Mouse (Mus musculus): ENCODE data around the gene Spock2. TPM values are rescaled to one million over a fixed set of nuclear protein-coding genes. Genes with fewer than 3 reads are reported as not detected.

The Spock2 gene
- polyA plus RNA-seq, 1 experiment = 11.0 TPM

DNA sequence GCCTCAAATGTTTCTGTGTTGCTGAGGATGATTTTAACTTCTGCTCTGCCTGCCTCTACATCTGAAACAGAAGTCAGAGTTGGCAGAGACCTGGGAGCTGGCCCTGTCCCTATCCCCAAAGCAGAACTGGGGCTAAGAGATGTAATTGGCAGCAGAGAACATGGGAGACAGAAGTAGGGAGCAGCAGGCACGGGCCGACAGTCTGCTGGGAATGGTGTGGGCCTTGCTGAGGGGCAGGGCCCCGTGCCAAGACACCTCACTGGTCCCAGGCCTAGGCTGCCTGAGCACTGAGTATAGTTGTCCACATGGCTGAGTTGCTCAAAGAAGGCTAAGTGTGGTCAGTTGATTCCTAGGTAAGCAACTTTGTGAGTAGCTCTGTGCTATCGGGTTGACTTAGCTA is 22.0 kb upstream of the Spock2 start:
- Histone ChIP-seq H3K27ac (ENCODE audit: insufficient read depth, low read length) (no peak overlapping the region), H3K36me3 (ENCODE audit: control insufficient read depth, insufficient read depth, low read length, poor library complexity, severe bottlenecking) (no peaks in the 10 kb centered on the region), H3K27me3 (ENCODE audit: control insufficient read depth, insufficient read depth, low read length, poor library complexity, severe bottlenecking) (no peaks in the 10 kb centered on the region), H3K9ac (ENCODE audit: low read depth, poor library complexity, severe bottlenecking) (no peak overlapping the region), H3K4me3 (ENCODE audit: low read depth, low read length) (no peak overlapping the region), H3K4me1 (ENCODE audit: control insufficient read depth, insufficient read depth, low read length) (peaks cover 5% of the 10 kb centered on the region), H3K9me3 (replicated peaks; ENCODE audit: control insufficient read depth, insufficient read depth, low read length, poor library complexity, severe bottlenecking) (no peaks in the 10 kb centered on the region)
- TF ChIP-seq CTCF (IDR thresholded peaks at IDR 0.05; ENCODE audit: low read depth, low read length) (no peak), POLR2A (IDR thresholded peaks at IDR 0.05; ENCODE audit: insufficient read depth, low read length) (no peak), EP300 (IDR thresholded peaks at IDR 0.05; ENCODE audit: insufficient read depth, low read depth, low read length) (no peak)

DNA sequence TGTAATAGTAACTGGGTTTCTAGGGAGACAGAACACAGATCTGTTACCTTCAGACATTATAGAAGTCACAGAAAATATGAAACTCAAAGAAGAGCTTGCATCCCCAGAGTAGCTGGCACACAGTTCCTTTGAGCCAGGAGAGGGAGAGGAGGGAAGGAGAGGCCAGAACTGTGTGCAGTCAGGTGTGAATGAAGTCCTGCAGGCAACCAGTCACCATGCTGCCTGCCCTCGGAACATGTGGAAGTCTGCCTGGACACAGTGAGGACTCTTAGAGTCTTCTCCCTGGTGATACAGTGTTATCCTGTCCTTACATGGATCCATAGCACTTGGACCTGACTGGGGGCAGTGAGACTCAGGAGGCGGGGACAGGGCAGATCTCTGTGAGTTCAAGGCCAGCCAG is 13.7 kb upstream of the Spock2 start:
- Histone ChIP-seq H3K36me3 (ENCODE audit: control insufficient read depth, insufficient read depth, low read length, poor library complexity, severe bottlenecking) (no peaks in the 10 kb centered on the region), H3K4me1 (ENCODE audit: control insufficient read depth, insufficient read depth, low read length) (no peaks in the 10 kb centered on the region), H3K4me3 (ENCODE audit: low read depth, low read length) (no peak overlapping the region), H3K9me3 (replicated peaks; ENCODE audit: control insufficient read depth, insufficient read depth, low read length, poor library complexity, severe bottlenecking) (no peaks in the 10 kb centered on the region), H3K9ac (ENCODE audit: low read depth, poor library complexity, severe bottlenecking) (no peak overlapping the region), H3K27ac (ENCODE audit: insufficient read depth, low read length) (no peak overlapping the region), H3K27me3 (ENCODE audit: control insufficient read depth, insufficient read depth, low read length, poor library complexity, severe bottlenecking) (no peaks in the 10 kb centered on the region)
- TF ChIP-seq EP300 (IDR thresholded peaks at IDR 0.05; ENCODE audit: insufficient read depth, low read depth, low read length) (no peak), POLR2A (IDR thresholded peaks at IDR 0.05; ENCODE audit: insufficient read depth, low read length) (no peak), CTCF (IDR thresholded peaks at IDR 0.05; ENCODE audit: low read depth, low read length) (no peak)

DNA sequence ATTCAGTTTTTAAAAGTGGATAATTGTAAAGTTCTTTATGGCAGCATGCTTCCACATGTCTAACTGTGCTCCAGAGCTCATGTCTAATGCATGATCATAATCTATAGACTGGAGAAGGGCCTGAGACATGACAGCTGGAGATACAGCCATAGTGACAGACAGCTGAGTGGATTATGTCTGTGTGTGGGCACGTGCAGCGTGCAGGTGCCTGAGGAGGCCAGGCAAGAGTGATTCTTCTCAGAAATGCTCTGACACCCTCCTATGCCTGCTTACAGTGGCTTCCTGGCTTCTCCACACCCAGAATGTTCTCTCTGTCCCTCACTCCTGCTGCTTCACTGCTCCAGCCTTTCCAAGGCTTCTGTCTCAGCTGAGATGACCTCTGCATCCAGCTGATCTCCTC is 12.3 kb upstream of the Spock2 start:
- no peaks in the 10 kb centered on the region for H3K9me3 ChIP-seq (replicated peaks; ENCODE audit: control insufficient read depth, insufficient read depth, low read length, poor library complexity, severe bottlenecking)
- no peaks in the 10 kb centered on the region for H3K4me1 ChIP-seq (ENCODE audit: control insufficient read depth, insufficient read depth, low read length)
- TF ChIP-seq CTCF (IDR thresholded peaks at IDR 0.05; ENCODE audit: low read depth, low read length) = no peak
- no peak for TF ChIP-seq EP300 (IDR thresholded peaks at IDR 0.05; ENCODE audit: insufficient read depth, low read depth, low read length)
- TF ChIP-seq POLR2A (IDR thresholded peaks at IDR 0.05; ENCODE audit: insufficient read depth, low read length) = no peak
- no peak overlapping the region for H3K4me3 ChIP-seq (ENCODE audit: low read depth, low read length)
- H3K27ac ChIP-seq (ENCODE audit: insufficient read depth, low read length) = no peak overlapping the region
- no peaks in the 10 kb centered on the region for H3K36me3 ChIP-seq (ENCODE audit: control insufficient read depth, insufficient read depth, low read length, poor library complexity, severe bottlenecking)
- no peaks in the 10 kb centered on the region for H3K27me3 ChIP-seq (ENCODE audit: control insufficient read depth, insufficient read depth, low read length, poor library complexity, severe bottlenecking)
- H3K9ac ChIP-seq (ENCODE audit: low read depth, poor library complexity, severe bottlenecking) = no peak overlapping the region

DNA sequence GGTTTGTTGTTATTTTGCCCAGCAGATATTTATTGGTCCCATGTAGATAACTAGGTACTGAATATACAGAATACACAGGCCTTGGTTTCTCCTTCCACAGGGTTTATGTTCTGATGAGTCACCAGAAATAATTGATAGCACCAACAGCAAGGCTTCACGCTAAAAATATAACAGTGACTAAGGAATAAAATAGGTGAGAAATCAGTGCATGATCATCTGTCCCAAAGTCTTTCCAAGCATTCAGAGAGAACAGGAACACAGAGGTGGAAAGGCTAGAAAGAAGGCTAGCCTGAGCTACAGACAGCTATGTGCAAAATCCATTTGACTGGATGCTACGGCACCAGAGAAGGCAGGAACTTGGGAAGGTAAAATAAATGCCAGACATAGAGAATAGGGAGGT is 10.5 kb upstream of the Spock2 start:
- Histone ChIP-seq H3K27ac (ENCODE audit: insufficient read depth, low read length) (no peak overlapping the region), H3K36me3 (ENCODE audit: control insufficient read depth, insufficient read depth, low read length, poor library complexity, severe bottlenecking) (no peaks in the 10 kb centered on the region), H3K9ac (ENCODE audit: low read depth, poor library complexity, severe bottlenecking) (no peak overlapping the region), H3K4me3 (ENCODE audit: low read depth, low read length) (no peak overlapping the region), H3K4me1 (ENCODE audit: control insufficient read depth, insufficient read depth, low read length) (no peaks in the 10 kb centered on the region), H3K27me3 (ENCODE audit: control insufficient read depth, insufficient read depth, low read length, poor library complexity, severe bottlenecking) (no peaks in the 10 kb centered on the region), H3K9me3 (replicated peaks; ENCODE audit: control insufficient read depth, insufficient read depth, low read length, poor library complexity, severe bottlenecking) (no peaks in the 10 kb centered on the region)
- TF ChIP-seq POLR2A (IDR thresholded peaks at IDR 0.05; ENCODE audit: insufficient read depth, low read length) (no peak), CTCF (IDR thresholded peaks at IDR 0.05; ENCODE audit: low read depth, low read length) (no peak), EP300 (IDR thresholded peaks at IDR 0.05; ENCODE audit: insufficient read depth, low read depth, low read length) (no peak)

DNA sequence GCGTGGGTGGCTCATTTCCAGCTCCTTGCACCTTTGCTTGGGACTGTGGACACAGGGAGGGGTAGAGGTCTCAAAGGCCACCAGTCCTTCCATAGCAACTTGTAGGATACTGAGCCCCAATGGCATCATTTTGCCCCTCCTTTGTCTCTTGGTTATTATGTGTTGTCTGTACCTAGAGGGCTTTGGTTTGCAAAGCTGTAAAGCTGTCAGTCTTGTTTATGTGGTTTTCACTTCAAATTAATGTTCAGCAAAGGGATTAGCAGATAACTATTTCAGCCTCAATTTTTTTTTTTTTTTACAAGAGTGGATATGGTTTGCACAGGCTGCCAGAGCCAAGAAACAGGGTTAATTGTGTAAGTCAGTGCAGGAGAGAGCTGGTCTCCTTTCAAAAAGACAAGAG is 9.7 kb upstream of the Spock2 start:
- no peak overlapping the region for H3K27ac ChIP-seq (ENCODE audit: insufficient read depth, low read length)
- H3K4me1 ChIP-seq (ENCODE audit: control insufficient read depth, insufficient read depth, low read length) = no peaks in the 10 kb centered on the region
- H3K9ac ChIP-seq (ENCODE audit: low read depth, poor library complexity, severe bottlenecking) = no peak overlapping the region

DNA sequence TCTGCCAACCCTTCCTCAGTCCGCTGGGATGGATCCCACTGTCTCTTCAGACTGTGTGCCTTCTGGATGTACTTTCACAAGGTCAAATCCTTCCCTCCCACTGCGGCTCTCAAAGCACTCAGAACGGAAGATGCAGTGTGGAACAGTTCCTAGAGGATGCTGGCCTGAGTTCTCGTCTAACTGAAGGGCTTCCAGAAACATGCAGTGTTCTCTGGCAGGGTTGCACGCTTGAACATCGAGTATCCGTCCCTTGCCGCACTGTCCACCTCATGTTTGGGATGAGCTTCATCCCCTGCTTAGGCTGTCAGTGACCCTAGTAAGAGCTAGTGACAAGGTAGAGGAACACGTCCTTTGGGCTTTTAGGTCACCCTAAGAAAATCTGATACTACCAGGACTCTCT is 8.9 kb upstream of the Spock2 start:
- Histone ChIP-seq H3K27ac (ENCODE audit: insufficient read depth, low read length) (no peak overlapping the region), H3K4me1 (ENCODE audit: control insufficient read depth, insufficient read depth, low read length) (no peaks in the 10 kb centered on the region), H3K4me3 (ENCODE audit: low read depth, low read length) (no peak overlapping the region), H3K9me3 (replicated peaks; ENCODE audit: control insufficient read depth, insufficient read depth, low read length, poor library complexity, severe bottlenecking) (no peaks in the 10 kb centered on the region), H3K36me3 (ENCODE audit: control insufficient read depth, insufficient read depth, low read length, poor library complexity, severe bottlenecking) (no peaks in the 10 kb centered on the region), H3K9ac (ENCODE audit: low read depth, poor library complexity, severe bottlenecking) (no peak overlapping the region), H3K27me3 (ENCODE audit: control insufficient read depth, insufficient read depth, low read length, poor library complexity, severe bottlenecking) (no peaks in the 10 kb centered on the region)
- TF ChIP-seq POLR2A (IDR thresholded peaks at IDR 0.05; ENCODE audit: insufficient read depth, low read length) = no peak
- TF ChIP-seq CTCF (IDR thresholded peaks at IDR 0.05; ENCODE audit: low read depth, low read length) = no peak
- no peak for TF ChIP-seq EP300 (IDR thresholded peaks at IDR 0.05; ENCODE audit: insufficient read depth, low read depth, low read length)

More for the DNA sequence above, 9.7 kb upstream of the Spock2 start:
- no peaks in the 10 kb centered on the region for H3K9me3 ChIP-seq (replicated peaks; ENCODE audit: control insufficient read depth, insufficient read depth, low read length, poor library complexity, severe bottlenecking)
- no peak overlapping the region for H3K4me3 ChIP-seq (ENCODE audit: low read depth, low read length)
- no peaks in the 10 kb centered on the region for H3K36me3 ChIP-seq (ENCODE audit: control insufficient read depth, insufficient read depth, low read length, poor library complexity, severe bottlenecking)
- TF ChIP-seq CTCF (IDR thresholded peaks at IDR 0.05; ENCODE audit: low read depth, low read length) (no peak), EP300 (IDR thresholded peaks at IDR 0.05; ENCODE audit: insufficient read depth, low read depth, low read length) (no peak), POLR2A (IDR thresholded peaks at IDR 0.05; ENCODE audit: insufficient read depth, low read length) (no peak)
- no peaks in the 10 kb centered on the region for H3K27me3 ChIP-seq (ENCODE audit: control insufficient read depth, insufficient read depth, low read length, poor library complexity, severe bottlenecking)
